Mouse (Mus musculus) liver, adult 10 weeks (tissue): ENCODE data around the gene Erp29. TPM values are rescaled to one million over a fixed set of nuclear protein-coding genes. Genes with fewer than 3 reads are reported as not detected.

ENCODE experiments used
- polyA plus RNA-seq: library from polyadenylated mRNA; stranded (reverse); fragments of 350-450 nt; fragmentation: Illumina TruSeq; extraction: RNeasy Lipid Tissue Mini Kit (QIAGEN cat#74804); gene quantifications from one replicate; pipeline ENCODE4 v1.2.3, GENCODE M21; 2014; ENCODE audit warnings: low read depth, low replicate concordance

Gene Erp29
- polyA plus RNA-seq: 10.6 TPM

GRCm38 (mm10) chr5:121452026-121452869 is at the start of gene Erp29:
Gene Erp29 (minus strand): TSS chr5:121452506.

DNA sequence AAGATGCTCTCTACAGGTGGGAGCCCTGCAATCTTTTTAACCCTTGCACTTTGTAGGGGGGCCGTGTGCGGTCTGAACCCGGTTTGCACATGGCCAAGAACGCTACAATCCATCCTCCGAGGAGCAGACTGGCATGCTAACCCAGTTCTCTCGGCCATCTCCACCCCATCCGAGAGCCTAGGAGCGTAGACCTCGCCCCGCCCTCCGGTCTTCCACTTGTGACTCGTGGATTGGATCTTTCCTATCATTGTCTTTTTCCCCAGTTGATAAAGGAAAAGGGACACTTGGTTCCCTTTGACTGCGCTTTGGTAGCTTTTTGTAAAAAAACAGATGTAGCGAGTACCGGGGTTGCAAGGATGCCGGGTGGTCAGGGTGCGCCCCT is 671 bp downstream of the Erp29 start, which contains the start of gene Tmem116:
Gene Tmem116, plus strand, starts transcription at position 250 of the 382 bp plus-strand sequence.

GRCm38 (mm10) chr5:121397187-121398145 is 54.8 kb downstream of the Erp29 start, which contains the start of gene Naa25:
Gene Naa25 (plus strand): TSS chr5:121397936.

DNA sequence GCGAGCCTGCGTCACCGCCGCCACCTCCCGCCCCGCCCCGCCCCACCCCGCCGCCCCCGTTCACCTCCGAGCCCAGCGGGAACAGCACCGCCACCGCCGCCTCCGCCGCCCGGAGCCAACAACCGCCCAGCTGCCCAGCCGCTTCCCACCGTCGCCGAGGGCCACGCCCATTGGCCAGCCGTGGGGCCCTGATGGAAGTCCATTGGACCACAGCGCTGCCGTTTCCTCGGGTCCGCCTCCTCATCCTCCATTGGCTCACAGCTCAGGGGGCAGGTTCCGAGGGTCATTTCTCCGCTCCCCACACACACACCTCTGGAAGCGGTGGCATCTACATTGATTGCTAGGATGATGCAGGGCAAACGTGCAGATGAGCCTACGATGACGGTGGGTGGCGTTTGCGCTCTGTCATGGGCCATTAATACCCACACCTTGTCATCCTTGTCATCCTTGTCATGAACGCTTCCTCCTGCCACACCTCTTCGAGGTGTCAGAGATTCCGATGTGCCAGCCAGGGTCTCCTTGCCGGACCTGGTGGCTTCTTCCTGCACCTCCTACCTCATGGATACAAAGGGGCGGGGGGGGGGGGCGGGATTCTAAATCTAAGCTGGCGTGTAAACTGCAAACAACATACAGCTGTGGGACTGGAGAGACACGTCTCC is 66.7 kb downstream of the Erp29 start, which contains the start of gene Trafd1:
Gene Trafd1, minus strand, starts transcription at position 172 of the 659 bp plus-strand sequence.

Other genes with a start within 250 kb of the Erp29 start
- 155 TPM for gene Rpl6, start 248.0 kb downstream of the Erp29 start, polyA plus RNA-seq
- gene Hectd4, start 232.3 kb downstream of the Erp29 start, polyA plus RNA-seq: 0.79 TPM
- gene Trafd1, start 66.9 kb downstream of the Erp29 start, polyA plus RNA-seq: 26.0 TPM
- 15.2 TPM for gene Naa25, start 54.6 kb downstream of the Erp29 start, polyA plus RNA-seq
- not detected for gene Tmem116, start 613 bp downstream of the Erp29 start, polyA plus RNA-seq
- gene Adam1b, start 50.9 kb upstream of the Erp29 start, polyA plus RNA-seq: not detected
- gene Adam1a, start 93.0 kb upstream of the Erp29 start, polyA plus RNA-seq: 1.2 TPM
- not detected for gene Gm42878, start 93.0 kb upstream of the Erp29 start, polyA plus RNA-seq
- gene Mapkapk5, start 93.4 kb upstream of the Erp29 start, polyA plus RNA-seq: 47.7 TPM
- gene Aldh2, start 141.3 kb upstream of the Erp29 start, polyA plus RNA-seq: 247 TPM
- 7.6 TPM for gene Acad12, start 166.4 kb upstream of the Erp29 start, polyA plus RNA-seq
- 4.5 TPM for gene Acad10, start 208.0 kb upstream of the Erp29 start, polyA plus RNA-seq
- 57.8 TPM for gene Brap, start 208.1 kb upstream of the Erp29 start, polyA plus RNA-seq